Mouse (Mus musculus): ENCODE data around the gene Terb2.
"Not testable (repeated sequence)": the region's sequence is repeated elsewhere in the genome, so short reads cannot be mapped to it uniquely, and the experiment has no call there.

Terb2 gene

DNA sequence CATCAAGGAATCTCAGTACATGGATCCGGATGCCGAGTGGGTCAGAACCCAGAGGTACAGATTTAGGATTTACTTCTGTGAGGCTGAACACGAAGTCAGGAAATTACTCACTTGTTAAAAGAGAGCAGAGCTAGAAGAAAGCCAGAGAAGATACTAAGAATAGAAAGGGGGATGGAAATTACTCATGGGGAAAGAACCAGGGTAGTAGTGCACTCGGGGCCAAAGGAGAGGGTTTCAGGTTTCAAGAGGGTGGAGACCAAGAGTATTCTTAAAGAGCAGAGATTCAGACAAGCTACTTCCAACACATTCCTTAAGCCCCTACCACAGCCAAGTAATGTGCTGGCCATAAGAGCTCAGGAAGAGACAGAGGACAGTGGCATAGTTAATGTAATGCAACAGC, 24.5 kb upstream of the Terb2 start:
- no peak for DNase-seq (ENCODE audit: low spot score)

DNA sequence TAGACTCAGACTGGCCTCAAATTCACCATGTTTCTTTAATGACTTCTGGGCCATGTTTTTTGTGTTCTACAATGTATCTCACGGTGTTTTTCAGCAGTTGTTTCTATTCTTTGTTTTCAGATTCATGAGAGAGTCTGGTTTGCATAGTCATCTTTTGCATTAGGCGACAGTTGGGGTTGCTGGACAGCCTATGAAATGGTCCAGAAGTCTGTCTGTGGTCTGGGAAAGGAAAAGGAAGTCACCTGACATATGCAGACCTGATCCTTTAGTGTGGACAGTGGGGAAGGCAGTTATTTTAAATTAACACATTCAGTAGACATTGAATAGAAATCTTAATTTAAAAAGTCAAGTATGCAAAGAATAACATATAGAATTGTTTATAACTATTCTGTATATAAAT, 23.5 kb upstream of the Terb2 start:
- DNase-seq (ENCODE audit: low spot score), result no peak

DNA sequence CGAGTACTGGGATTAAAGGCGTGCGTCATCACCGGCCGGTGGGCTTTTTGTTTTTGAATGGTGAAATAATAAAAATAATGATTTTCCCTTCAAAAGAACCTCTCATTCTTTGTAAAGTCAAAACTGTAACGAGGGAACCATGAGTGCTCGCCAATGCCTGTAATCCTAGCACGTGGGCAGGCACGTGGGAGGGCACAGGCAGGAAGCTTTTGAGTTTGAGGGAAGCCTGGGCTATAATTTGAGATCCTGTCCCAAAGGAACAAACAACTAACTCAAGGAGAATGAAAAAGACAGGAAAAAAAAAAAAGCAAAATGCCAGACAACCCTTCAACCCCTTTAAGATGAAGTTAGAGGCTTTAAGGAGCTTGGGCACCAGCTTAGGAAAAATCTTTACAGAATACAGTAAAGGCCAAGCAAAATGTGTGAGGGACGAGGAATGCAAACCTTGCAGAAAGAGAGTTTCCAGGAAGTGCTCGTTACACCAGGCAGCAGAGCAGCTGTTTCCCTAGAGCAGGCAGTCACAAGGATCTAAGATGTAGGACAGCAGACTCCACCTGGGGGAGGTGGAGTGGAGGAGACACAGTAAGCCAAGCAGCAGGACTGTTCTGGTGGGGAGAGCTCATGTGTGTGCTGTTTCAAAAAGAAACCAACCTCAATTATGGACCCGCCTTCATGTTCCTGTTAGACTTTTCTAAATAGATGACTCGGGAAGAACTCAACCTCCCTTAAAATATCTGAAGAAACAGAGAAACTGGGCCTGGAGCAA, 22.5 kb upstream of the Terb2 start:
- no peak for DNase-seq (ENCODE audit: low spot score)

DNA sequence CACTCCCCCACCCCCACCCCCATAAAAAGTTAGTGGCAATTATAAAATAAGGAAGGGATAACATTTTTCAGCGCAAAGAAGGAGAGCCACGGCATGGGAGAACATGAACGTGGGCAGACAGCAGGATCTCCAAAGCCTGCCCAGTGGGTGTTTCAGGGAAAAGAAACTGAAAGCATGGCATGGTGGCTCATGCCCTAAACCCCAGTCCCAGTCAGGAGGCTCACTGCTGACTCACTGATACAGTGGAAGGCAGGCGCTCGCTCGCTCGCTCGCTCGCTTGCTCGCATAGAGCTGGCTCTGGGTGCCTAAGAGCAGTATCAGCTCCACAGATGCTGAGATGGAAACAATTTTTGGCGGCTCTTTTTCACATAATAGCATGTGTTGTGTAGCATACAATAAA, 21.8 kb upstream of the Terb2 start:
- no peak for DNase-seq (ENCODE audit: low spot score)

DNA sequence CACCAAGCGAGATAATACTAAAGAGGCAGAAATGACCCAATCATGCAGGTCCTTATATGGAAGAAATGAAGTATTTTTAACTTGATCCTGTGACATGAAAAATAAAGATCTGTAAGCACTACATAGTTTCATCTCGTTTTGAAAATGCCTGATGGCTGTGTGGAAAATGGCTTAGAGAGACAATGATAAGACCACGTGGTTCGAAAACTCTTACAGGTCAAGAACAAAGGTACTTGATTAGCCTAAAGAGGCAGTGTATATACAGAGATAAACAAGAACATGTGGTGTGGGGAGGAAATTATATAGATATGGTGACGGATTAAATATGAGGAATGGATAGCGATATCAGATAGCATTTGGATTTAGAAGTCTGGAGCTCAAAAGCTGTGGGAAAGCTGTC, 14.8 kb upstream of the Terb2 start:
- DNase-seq (ENCODE audit: low spot score), result no peak

DNA sequence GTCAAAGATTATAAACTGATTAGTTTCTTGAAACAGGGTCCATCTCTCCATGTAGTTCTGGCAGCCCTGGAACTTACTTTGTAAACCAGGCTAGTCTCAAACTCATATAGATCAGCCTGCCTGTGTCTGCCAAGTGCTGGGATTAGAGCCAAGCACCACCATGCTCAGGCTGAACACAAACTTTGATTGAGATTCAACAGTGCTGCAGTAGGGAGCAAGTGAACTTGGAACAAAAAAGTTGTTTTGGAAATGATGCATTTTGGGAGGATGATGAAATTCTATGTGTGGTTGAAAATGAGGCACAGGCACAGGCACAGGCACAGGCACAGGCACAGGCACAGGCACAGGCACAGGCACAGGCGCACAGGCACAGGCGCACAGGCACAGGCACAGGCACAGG, 13.9 kb upstream of the Terb2 start:
- DNase-seq (ENCODE audit: low spot score), result no peak

DNA sequence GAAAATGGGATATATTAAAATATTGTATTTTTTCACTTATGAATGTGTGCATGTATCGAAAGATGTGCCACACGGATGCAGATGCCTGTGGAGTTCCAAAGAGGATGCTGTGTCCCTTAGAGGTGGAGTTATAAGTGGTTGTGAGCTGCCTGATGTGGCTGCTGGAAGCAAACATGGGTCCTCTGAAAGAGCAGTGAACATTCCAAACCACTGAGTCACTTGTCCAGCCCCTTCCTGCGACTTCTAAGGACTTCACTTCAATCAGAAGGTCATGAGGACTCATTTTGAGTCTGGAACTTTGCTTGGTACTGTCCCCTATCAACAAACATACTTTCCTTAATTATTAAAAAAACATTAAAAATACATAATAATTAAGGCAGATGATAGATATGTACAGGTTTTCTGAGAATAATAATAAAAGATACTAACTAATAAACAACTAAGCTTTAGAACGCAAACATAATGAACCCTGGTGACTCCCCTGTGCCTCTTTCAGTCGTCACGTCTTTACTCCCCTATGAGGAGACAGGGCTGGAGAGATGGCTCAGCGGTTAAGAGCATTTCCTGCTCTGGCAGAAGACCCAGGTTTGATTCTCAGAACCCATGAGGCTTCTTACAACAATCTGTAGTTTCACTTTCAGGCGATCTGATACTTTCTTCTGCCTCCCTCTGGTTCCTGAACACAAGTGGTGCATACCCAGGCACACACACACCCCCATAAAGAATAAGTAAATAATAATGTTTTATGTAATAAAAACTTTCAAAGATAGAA, 5.8 kb upstream of the Terb2 start:
- no peak for DNase-seq (ENCODE audit: low spot score)

DNA sequence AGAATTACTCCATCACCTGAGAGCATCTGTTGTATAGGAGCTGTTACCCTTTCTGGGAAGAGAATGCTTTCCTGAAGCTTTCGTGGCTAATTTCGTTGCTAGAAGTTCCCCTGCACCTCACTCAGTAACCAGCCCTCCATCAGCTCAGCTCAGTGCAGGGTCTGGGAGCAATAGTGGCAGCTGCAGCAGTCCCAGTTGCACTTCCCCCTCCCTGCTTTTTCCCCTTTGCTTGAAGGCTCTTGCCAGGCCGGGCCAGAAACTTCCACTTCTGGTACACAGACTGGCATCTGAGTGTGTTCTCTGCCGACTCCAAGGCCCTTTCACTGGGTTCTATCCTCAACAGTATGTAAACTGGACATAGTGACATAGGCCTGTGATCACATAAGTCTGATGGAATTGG, 986 bp upstream of the Terb2 start:
- DNase-seq (ENCODE audit: low spot score), result no peak

DNA sequence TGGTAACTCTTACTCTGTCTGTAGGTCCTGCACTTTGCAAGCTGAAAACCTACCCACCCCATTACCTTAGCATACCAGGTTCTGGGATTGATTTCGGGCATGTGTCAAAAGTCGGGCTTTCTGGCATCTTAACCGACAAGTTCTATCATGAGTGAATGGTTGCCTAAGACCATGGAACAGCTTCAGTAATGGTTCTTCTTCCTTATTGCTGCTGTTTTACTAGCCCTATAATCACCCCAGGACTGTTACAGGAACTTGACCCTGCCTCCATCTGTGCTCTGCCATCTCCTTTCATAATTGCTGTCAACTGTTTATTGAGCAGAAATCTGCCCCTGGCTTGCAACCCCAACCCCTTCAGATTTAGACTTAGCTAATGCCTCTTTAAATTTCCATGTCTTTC, 679 bp downstream of the Terb2 start:
- DNase-seq (ENCODE audit: low spot score), result no peak

DNA sequence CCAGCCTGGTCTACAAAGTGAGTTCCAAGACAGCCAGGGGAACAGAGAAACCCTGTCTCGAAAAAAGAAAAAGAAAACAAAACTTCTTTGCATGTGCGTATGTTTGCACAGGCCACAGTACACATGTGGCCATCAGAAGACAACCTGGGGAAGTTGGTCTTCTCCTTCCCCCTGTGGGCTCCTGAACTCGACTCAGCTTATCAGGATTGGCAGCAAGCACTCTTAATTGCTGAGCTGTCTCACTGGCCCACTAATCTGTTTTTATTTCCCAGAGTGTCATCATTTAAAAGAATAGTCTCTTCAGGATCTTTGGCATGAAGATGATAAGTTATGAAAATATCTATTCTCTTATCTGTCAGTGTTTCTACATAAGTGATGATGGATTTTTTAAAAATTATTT, 5.8 kb downstream of the Terb2 start:
- no peak for DNase-seq (ENCODE audit: low spot score)

DNA sequence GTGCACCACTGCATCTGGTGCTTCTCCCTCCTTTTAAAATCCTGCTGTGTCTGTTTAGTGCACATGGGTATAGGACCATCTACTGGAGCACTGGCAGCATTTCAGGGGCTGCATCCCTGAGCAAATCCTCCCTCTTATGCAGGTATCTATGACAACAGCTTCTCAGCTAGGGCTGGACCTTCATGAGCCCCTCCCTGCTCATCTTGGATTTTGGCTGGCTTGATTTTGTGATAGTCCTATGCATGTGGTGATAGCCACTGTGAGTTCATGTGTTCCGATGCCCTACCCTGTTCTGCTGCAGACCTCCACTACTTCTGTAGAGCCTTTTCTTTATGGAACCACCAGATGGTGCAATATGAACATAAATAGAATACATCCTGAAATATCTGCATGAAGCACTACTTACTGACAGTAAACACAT, 8.4 kb downstream of the Terb2 start:
- DNase-seq (ENCODE audit: low spot score), result no peak

DNA sequence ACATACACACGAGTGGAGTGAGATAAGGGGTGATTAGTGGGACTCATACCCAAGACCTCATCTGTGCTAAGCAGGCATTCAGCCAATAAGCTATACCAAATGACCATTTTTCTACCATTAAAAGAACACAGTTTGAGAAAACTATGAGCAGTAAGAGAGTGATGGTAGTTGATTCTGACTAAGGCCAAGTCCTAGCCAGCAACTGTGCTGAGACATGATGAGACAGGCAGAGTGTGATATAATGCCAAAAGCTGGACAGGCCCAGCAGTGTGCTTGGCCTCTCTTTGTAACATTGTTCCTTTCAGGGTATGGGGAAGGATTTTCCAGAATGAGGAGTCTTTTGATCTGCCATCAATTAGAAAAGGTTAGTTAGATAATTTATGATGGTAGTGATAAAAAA, 15.4 kb downstream of the Terb2 start:
- DNase-seq (ENCODE audit: low spot score), result no peak

DNA sequence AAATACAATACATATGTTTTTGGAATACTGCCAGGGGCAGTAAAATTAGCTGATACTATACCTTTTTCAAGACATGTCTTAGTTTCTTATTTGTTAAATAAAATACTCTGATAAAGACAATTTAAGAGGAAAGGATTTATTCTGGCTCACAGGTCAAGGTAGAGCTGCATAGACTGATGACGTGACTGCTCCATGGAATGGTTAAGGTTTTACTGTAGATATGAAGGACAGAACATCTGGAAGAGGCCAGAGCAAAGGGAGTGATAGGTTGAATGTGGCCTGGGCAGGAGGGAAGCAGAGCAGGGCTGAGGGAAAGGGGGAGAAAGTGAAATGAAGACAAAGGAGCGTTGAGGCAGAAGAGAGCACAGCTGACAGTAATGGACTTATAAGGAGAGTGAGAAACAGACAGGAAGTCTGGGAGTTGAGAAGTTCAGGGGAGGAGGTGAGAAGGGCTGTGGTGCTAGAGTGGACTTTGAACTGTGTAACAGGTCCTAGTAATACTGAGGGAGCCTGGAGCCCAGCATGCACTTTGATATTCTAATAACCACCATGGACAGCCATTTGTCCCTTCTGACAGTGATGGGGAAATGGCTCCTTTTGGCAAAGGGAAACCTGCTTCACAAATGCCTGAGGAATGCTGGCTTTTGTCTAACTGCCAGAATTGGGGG, 20.5 kb downstream of the Terb2 start:
- DNase-seq (ENCODE audit: low spot score), result no peak

DNA sequence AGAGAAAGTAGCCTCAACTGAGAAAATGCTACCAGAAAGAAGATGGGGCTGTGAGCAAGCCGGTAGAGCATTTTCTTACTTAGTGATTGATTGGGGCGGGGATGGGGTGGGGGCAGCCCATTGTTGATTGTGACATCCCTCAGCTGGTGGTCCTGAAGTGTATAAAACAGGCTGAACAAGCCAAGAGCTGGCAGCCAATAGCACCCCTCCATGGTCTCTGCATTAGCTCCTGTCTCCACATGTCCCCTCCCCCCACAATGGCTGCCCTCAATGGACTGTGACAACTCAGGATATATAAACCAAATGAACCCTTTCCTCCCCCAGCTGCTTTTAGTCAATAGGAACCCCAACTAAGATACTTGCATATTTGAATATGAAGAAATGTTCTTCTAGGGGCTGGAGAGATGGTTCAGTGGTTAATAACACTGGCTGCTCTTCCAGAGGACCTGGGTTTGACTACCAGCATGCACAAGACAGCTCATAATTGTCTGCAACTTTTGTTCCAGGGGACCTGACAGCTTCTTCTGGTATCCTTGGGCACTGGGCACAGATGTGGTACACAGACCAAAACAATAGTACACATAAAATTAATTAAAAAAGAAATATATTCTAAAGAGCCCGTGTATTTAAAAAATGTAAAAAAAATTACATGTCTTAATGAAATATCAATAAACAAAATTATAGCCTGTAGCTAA, 24.6 kb downstream of the Terb2 start:
- DNase-seq (ENCODE audit: low spot score), result no peak

DNA sequence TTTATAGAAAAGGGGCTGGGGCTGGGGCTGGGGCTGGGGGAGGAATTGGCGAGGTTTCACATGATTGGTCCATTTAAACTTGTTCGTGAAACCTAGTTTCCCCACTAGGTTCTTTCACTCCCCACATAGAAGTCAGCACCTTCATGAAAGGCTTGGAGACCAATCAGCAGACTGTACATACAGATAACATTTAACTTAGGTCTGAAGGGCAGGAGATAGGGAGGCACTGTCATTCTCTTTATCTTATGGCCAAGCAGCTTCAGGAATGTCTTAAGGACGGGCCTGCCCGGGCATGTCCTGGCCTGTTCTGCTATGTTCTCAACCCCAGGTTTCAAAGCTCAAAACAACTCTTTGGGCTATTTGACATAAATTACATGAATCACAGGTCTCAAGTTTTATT, 31.0 kb downstream of the Terb2 start:
- DNase-seq (ENCODE audit: low spot score), result not testable (repeated sequence)

DNA sequence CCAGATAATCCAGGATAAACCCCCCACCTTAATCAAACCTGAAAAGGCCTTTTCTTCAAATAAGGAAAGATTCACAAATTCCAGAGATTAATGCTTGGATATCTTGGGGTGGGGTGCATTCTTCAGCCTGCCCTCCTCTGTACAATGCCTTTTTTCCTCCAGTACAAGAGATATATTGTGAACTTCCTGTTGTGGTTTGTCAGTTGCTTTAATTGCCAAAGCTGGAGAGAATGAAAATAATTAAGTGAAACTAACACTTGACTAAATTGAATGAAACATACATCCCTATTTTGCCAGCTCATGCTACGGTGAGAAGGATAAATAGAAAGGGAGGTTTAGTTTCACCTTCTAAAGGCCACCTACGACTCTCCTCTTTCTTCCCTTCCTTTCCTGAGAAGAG, 32.2 kb downstream of the Terb2 start:
- no peak for DNase-seq (ENCODE audit: low spot score)

DNA sequence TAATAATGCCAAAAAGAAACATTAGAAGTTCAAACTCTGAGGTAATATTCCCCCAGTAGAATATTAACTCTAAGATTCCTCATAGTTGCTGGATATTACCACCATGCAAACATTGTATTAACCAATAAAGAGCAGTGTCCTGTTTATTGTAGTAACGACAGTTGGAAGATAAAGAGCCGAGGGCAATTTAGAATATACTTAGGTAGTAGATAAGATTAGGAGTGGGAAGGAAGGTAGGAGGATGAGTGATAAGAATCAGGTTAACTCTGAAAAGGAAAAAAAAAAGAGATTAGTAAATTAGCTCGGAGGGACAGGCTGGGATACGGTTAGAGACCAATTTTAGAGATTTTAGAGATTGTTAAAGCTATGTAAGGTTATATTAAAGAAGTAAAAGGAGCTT, 35.3 kb downstream of the Terb2 start:
- DNase-seq (ENCODE audit: low spot score), result no peak

DNA sequence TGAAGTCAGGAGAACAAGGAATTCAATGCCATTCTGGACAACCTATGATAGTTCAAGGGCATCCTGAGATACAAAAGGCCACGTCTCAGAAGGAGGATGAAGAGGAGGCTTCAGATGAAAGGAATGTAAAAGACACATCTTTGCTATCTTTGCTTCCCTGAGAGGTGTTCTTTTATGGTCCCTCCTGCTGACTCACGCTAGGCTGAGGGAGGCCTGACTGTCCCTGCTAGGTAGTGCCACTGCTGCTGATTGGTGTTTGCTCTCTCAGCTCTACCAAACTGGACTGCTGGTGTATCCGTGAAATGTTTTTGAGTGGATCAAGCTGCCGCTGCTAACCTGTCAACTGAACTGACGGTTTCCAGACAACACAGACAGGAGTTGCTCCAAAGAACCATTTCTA, 35.7 kb downstream of the Terb2 start:
- no peak for DNase-seq (ENCODE audit: low spot score)

DNA sequence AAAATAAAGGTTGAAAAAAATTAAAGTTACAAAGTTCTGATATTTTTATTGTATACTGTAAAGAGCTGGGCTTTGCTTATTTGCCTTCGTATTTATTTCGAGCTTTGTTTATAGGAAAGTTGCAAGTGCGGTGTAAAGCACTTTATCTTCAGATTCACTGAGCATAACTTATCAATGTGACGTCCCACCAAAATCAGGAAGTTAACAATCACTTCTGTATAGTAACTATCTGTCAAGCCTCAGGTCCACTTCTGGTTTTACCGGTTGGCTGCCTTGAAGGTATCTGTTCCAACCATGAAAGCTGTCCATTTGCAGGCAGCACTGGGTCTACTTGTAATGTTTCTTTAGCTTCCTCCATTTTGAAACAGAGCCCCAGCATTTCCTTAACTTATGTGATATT, 36.2 kb downstream of the Terb2 start:
- no peak for DNase-seq (ENCODE audit: low spot score)

DNA sequence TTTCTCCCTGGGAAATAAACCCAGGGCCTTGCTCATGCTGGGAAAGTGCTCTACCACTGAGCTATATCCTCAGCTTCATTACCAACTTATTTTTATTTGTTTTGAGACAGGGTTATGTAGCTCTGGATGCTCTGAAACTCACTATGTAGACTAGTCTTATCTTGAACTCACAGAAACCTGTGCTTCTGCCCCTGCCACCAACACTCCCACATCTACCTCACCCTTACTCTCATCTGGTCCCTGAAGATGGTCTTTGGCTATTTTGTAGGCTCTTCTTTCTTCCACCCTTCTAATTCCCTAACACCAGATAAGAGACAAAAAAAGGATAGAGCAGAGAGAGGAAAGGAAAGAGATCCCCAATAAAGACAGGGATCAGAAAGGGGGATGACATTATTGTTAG, 37.6 kb downstream of the Terb2 start:
- DNase-seq (ENCODE audit: low spot score), result no peak

DNA sequence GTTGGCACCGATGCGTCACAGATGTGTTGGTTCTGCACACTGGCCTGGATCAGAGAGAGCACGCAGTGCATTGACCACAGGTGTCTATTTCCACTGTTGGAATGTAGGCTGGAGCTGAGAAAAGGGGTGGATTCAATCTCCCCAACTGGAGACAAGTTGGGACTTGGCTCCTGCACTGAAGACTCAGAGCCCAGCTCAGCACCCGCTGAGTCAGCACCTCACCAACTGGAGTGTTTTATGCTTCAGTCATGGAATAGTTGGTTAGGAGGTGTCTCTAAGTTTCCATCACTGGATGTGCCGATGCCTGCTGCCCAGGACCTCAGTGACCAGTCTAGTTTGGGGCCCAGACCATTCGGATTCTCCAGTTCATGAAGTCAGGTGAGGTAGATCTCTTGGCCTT, 44.3 kb downstream of the Terb2 start:
- no peak for DNase-seq (ENCODE audit: low spot score)

DNA sequence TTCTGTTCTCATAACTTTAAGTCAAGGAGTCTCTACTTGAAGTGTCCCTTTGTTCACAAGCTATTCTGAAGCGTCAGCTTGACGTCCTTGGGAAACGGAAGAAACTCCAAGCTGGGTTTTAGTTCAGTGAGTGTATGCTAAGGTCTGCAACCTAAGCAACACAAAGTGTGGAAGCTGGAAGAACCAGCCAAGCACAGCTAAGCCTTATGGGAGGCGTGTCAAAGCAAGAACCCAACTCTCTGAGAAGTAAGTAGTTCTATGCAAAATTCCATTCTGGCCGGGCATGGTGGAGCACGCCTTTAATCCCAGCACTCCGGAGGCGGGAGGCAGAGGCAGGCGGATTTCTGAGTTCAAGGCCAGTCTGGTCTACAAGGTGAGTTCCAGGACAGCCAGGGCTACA, 45.5 kb downstream of the Terb2 start:
- DNase-seq (ENCODE audit: low spot score), result no peak

DNA sequence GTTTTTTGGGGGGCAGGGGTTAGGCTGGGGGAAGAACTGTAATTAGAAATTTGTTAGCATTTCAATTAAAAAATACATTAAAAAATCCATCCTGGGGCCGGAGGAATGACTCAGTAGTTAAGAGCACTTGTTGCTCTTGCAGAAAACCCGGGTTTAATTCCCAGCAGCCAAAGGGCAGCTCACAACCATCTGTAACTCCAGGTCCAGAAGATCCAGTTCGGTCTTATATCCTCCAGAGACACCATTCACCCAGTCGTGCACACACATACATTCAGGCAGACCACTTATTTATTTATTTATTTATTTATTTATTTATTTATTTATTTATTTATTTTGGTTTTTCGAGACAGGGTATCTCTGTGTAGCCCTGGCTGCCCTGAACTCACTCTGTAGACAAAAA, 47.3 kb downstream of the Terb2 start:
- DNase-seq (ENCODE audit: low spot score), result no peak

Data from testis, postnatal 10 days (tissue).